Mouse (Mus musculus) midbrain, postnatal 0 days (tissue): ENCODE results near the gene Olfr969. TPM values are rescaled to one million over a fixed set of nuclear protein-coding genes. Genes with fewer than 3 reads are reported as not detected.
"Not testable (repeated sequence)": the region's sequence is repeated elsewhere in the genome, so short reads cannot be mapped to it uniquely, and the experiment has no call there.

ENCODE experiments used
- ATAC-seq: fragments of 200-750 bp; cut with Nextera tagmentation; 2 replicates; pipeline ENCODE4 v1.8.0; 2017; ENCODE audit warnings: moderate number of reproducible peaks, mild to moderate bottlenecking, moderate TSS enrichment, moderate library complexity; ENCODE audit not compliant: low FRiP score
- DNase-seq: peaks from one replicate; pipeline ENCODE4 v3.0.0-alpha.2; 2015; ENCODE audit warnings: low spot score
- H3K27ac ChIP-seq: fragments of 300-500 bp; sonication (generic); 2 replicates; pipeline ENCODE4 v1.5.1; 2014; ENCODE audit warnings: low read depth, mild to moderate bottlenecking, low read length, mixed read lengths
- H3K27me3 ChIP-seq: fragments of 300-500 bp; sonication (generic); 2 replicates; pipeline ENCODE4 v1.6.1; 2014; ENCODE audit warnings: low read length, control low read depth, mixed read lengths; ENCODE audit not compliant: insufficient read depth
- H3K36me3 ChIP-seq: fragments of 300-500 bp; sonication (generic); 2 replicates; pipeline ENCODE4 v1.6.1; 2014; ENCODE audit warnings: low read length, control low read depth, mixed read lengths; ENCODE audit not compliant: insufficient read depth
- H3K4me1 ChIP-seq: fragments of 300-500 bp; sonication (generic); 2 replicates; pipeline ENCODE4 v1.6.1; 2014; ENCODE audit warnings: mild to moderate bottlenecking, control low read depth, antibody characterized with exemption, low read length, mixed read lengths; ENCODE audit not compliant: insufficient read depth
- H3K4me2 ChIP-seq: fragments of 300-500 bp; sonication (generic); 2 replicates; pipeline ENCODE4 v1.6.1; 2014; ENCODE audit warnings: low read depth, mild to moderate bottlenecking, low read length, mixed read lengths; ENCODE audit not compliant: poor library complexity, severe bottlenecking
- H3K4me3 ChIP-seq: fragments of 300-500 bp; sonication (generic); 2 replicates; pipeline ENCODE4 v1.5.1; 2014; ENCODE audit warnings: low read depth, mild to moderate bottlenecking, low read length, moderate library complexity
- H3K9ac ChIP-seq: fragments of 300-500 bp; sonication (generic); replicated peaks from 2 replicates; pipeline ENCODE4 v1.6.1; 2014; ENCODE audit warnings: mild to moderate bottlenecking, low read length, moderate library complexity, mixed read lengths; ENCODE audit not compliant: poor library complexity, severe bottlenecking
- H3K9me3 ChIP-seq: fragments of 300-500 bp; sonication (generic); 2 replicates; pipeline ENCODE4 v1.6.1; 2016; ENCODE audit warnings: low read length, control low read depth
- CTCF ChIP-seq: IDR thresholded peaks from 2 replicates; pipeline ENCODE4 v1.5.1; 2016; ENCODE audit warnings: antibody characterized with exemption, mild to moderate bottlenecking
- WGBS: fragments of 180-500 bp; shearing (Covaris S2); extraction: QIAGEN DNeasy Blood & Tissue Kit; methylation state at CpG from one replicate; pipeline ENCODE4 v1.1.7; 2014; 5-methylcytosine and 5-hydroxymethylcytosine counted together
- polyA plus RNA-seq: library from polyadenylated mRNA; unstranded; fragments of >200 nt; fragmentation: Nextera tagmentation; extraction: Ambion mirVana; gene quantifications from 2 replicates; pipeline ENCODE4 v1.2.1, GENCODE M21; 2015
- total RNA-seq: library from RNA; depleted of rRNA; stranded (reverse); fragments of >200 nt; gene quantifications from 2 replicates; pipeline ENCODE4 v1.2.3, GENCODE M21; 2014; rRNA removed

Gene Olfr969
- total RNA-seq = not detected in 2 replicates
- not detected in 2 replicates for polyA plus RNA-seq

DNA sequence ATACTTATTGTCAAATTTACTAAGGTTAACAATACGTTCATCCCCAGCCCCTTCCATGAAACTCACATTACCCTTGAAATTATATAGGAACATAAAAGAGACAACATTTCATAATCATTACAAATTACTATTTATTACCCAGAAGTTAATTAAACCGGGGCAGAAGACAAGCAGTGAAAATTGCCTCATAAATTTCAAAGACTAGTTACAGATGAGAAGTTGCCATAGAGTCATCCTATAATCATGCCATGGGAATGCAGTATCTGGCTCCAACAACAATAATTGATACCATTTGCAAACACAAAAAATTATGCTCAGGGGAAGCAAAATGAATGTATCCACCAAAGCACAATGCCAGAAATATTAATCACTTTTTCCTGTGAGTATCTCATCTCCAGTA lies at the start of gene Olfr969:
TSS of gene Olfr969 (plus strand) at position 388 of the 400 bp plus-strand sequence.
- DNase-seq (no peak), ATAC-seq (no peak)
- Histone ChIP-seq H3K4me2 (no peak within 1 kb of the TSS), H3K36me3 (no peaks in the 10 kb centered on the region), H3K27me3 (no peaks in the 10 kb centered on the region), H3K27ac (no peak within 1 kb of the TSS), H3K9me3 (no peaks in the 10 kb centered on the region), H3K4me1 (no peaks in the 10 kb centered on the region), H3K4me3 (no peak within 1 kb of the TSS), H3K9ac (no peak within 1 kb of the TSS)
- TF ChIP-seq CTCF = no peak
- 78% methylated on average over 2 of the region's 2 CpGs for WGBS

DNA sequence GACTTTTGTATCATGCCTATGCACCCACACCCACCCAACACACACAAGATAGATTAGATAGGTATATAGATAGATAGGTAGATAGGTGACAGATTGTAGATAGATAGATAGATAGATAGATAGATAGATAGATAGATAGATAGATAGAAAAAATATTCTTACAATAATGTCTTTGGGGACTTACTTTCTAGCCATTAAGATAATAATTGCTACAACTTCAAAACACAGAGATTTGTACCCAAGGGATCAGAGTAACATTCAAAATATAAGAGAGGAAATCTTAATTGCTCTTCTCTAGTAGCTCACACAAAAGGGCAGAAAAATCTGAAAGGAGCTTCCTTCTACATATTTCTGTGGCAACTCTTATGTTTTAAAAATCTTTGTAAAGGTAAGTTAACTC lies 44.8 kb upstream of the Olfr969 start, which contains the start of gene Olfr967:
TSS of gene Olfr967 (plus strand) at position 301 of the 400 bp plus-strand sequence.
- Histone ChIP-seq H3K4me2 (no peak within 1 kb of the TSS), H3K9me3 (no peaks in the 10 kb centered on the region), H3K27ac (no peak within 1 kb of the TSS), H3K9ac (no peak within 1 kb of the TSS), H3K4me1 (no peaks in the 10 kb centered on the region), H3K4me3 (no peak within 1 kb of the TSS), H3K36me3 (no peaks in the 10 kb centered on the region), H3K27me3 (no peaks in the 10 kb centered on the region)
- TF ChIP-seq CTCF = no peak
- DNase-seq (no peak), ATAC-seq (no peak)

DNA sequence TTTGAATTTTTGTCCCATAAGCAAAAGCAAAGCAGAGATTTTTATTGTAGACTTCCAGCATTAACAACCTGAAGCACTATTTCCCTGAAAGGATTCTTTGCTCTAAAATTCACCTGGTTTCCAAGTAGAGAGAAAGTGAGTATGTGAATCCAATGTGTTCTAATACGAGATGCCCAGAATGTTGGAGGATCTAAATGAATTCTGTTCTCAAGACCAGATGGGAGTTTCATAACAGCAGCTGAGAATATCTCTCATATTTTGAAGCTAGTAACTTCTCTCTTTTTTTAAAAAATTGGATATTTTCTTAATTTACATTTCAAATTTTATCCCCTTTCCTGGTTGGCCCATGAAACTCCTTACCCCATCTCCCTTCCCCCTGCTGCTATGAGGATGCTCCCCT lies 44.3 kb upstream of the Olfr969 start:
- Histone ChIP-seq H3K9me3 (no peaks in the 10 kb centered on the region), H3K4me2 (no peak overlapping the region), H3K4me3 (no peak overlapping the region), H3K27me3 (no peaks in the 10 kb centered on the region), H3K4me1 (no peaks in the 10 kb centered on the region), H3K36me3 (no peaks in the 10 kb centered on the region), H3K27ac (no peak overlapping the region), H3K9ac (no peak overlapping the region)
- ATAC-seq (no peak), DNase-seq (no peak)
- TF ChIP-seq CTCF = no peak
- 97% methylated on average over 1 of the region's 1 CpGs for WGBS

DNA sequence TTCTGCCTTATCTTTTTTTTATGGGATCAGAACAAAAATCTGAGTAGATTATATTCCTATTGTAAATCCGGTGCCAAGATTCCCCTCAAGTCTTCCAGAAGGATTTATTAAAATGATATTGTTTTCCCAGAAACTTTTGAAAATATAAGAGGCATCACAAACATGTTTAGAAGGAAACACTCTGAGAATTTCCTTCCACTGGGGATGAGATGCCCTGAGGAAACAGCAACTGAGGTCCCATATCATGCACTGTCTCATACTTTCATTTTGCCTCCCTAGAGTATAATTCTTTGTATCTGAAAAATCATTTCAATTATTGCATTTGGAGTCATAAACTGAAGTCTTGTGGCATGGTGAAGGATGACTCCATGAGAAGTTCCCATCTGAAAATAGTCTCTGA lies 7.6 kb upstream of the Olfr969 start, which contains the start of gene Olfr968:
TSS of gene Olfr968 (minus strand) at position 101 of the 400 bp plus-strand sequence.
- Histone ChIP-seq H3K4me1 (no peaks in the 10 kb centered on the region), H3K4me2 (no peak within 1 kb of the TSS), H3K36me3 (no peaks in the 10 kb centered on the region), H3K4me3 (no peak within 1 kb of the TSS), H3K9me3 (no peaks in the 10 kb centered on the region), H3K27ac (no peak within 1 kb of the TSS), H3K27me3 (no peaks in the 10 kb centered on the region), H3K9ac (no peak within 1 kb of the TSS)
- no peak for DNase-seq
- ATAC-seq = no peak
- TF ChIP-seq CTCF = no peak
- 80% methylated on average over 1 of the region's 1 CpGs for WGBS

DNA sequence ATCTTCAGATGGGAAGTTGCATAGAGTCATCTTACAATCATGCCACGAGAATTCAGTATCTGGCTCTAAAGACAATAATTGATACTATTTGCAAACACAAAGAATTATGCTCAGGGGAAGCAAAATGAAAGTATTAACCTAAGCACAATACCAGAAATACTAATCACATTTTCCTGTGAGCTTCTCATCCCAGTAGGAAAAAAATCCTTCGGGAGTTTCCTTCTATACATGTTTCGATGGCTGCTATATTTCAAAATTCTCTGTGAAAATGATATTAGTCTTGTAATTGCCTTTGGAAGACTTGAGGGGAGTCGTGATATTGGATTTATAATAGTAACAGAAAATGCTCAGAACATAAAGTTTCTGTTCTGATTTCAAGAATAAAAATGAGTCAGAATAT lies 17.8 kb downstream of the Olfr969 start, which contains the start of gene Olfr970:
TSS of gene Olfr970 (plus strand) at position 301 of the 400 bp plus-strand sequence.
- Histone ChIP-seq H3K4me3 (no peak within 1 kb of the TSS), H3K9ac (no peak within 1 kb of the TSS), H3K4me1 (no peaks in the 10 kb centered on the region), H3K36me3 (no peaks in the 10 kb centered on the region), H3K4me2 (no peak within 1 kb of the TSS), H3K9me3 (no peaks in the 10 kb centered on the region), H3K27ac (no peak within 1 kb of the TSS), H3K27me3 (no peaks in the 10 kb centered on the region)
- DNase-seq (no peak), ATAC-seq (no peak)
- TF ChIP-seq CTCF = no peak
- WGBS = 69% methylated on average over 4 of the region's 4 CpGs

DNA sequence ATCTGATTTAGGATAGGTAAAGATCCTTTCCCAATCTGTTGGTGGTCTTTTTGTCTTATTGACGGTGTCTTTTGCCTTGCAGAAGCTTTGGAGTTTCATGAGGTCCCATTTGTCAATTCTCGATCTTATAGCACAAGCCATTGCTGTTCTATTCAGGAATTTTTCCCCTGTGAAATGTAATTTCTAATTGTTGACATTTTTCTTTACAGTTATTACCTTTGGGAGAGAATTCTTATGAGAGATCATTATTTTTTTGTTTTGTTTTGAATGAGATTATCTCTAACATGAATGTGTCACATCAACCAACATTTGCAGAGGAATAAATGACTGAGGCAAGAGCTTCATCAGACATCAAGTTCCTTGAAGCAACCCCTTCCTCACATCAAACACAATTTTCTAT lies 45.8 kb downstream of the Olfr969 start, which contains the start of gene Olfr971:
TSS of gene Olfr971 (plus strand) at position 301 of the 400 bp plus-strand sequence.
- not testable (repeated sequence) for H3K4me2 ChIP-seq, H3K36me3 ChIP-seq, H3K9me3 ChIP-seq, H3K27me3 ChIP-seq, ATAC-seq, H3K4me3 ChIP-seq, DNase-seq, H3K4me1 ChIP-seq, H3K27ac ChIP-seq, H3K9ac ChIP-seq
- WGBS = 93% methylated on average over 1 of the region's 2 CpGs

Other genes starting within 250 kb of the Olfr969 start
- not detected in 2 replicates for gene Olfr958, start 236.9 kb upstream of the Olfr969 start, total RNA-seq
- not detected in 2 replicates for gene Olfr958, start 236.9 kb upstream of the Olfr969 start, polyA plus RNA-seq
- 0.16 TPM in 1 of 2 replicates, not detected in the other for gene Olfr959, start 215.4 kb upstream of the Olfr969 start, total RNA-seq
- 0.05 TPM in 1 of 2 replicates, not detected in the other for gene Olfr959, start 215.4 kb upstream of the Olfr969 start, polyA plus RNA-seq
- 363 and 387 TPM in 2 replicates for gene AW551984, start 186.5 kb upstream of the Olfr969 start, total RNA-seq
- 260 and 267 TPM in 2 replicates for gene AW551984, start 186.5 kb upstream of the Olfr969 start, polyA plus RNA-seq
- gene Olfr148, start 180.3 kb upstream of the Olfr969 start, total RNA-seq = not detected in 2 replicates
- not detected in 2 replicates for gene Olfr148, start 180.3 kb upstream of the Olfr969 start, polyA plus RNA-seq
- gene Olfr960, start 169.6 kb upstream of the Olfr969 start, total RNA-seq = not detected in 2 replicates
- not detected in 2 replicates for gene Olfr960, start 169.6 kb upstream of the Olfr969 start, polyA plus RNA-seq
- not detected in 2 replicates for gene Olfr961, start 145.9 kb upstream of the Olfr969 start, total RNA-seq
- gene Olfr961, start 145.9 kb upstream of the Olfr969 start, polyA plus RNA-seq = not detected in 2 replicates
- gene Olfr963, start 123.7 kb upstream of the Olfr969 start, total RNA-seq = not detected in 2 replicates
- not detected in 2 replicates for gene Olfr963, start 123.7 kb upstream of the Olfr969 start, polyA plus RNA-seq
- not detected in 2 replicates for gene Olfr149, start 83.8 kb upstream of the Olfr969 start, total RNA-seq
- gene Olfr149, start 83.8 kb upstream of the Olfr969 start, polyA plus RNA-seq = not detected in 2 replicates
- not detected in 2 replicates for gene Olfr965, start 79.6 kb upstream of the Olfr969 start, total RNA-seq
- not detected in 2 replicates for gene Olfr965, start 79.6 kb upstream of the Olfr969 start, polyA plus RNA-seq
- gene Olfr150, start 60.0 kb upstream of the Olfr969 start, total RNA-seq = not detected in 2 replicates
- not detected in 2 replicates for gene Olfr150, start 60.0 kb upstream of the Olfr969 start, polyA plus RNA-seq
- gene Olfr967, start 44.7 kb upstream of the Olfr969 start, total RNA-seq = not detected in 2 replicates
- gene Olfr967, start 44.7 kb upstream of the Olfr969 start, polyA plus RNA-seq = not detected in 2 replicates
- gene Olfr968, start 7.7 kb upstream of the Olfr969 start, total RNA-seq = not detected in 2 replicates
- gene Olfr968, start 7.7 kb upstream of the Olfr969 start, polyA plus RNA-seq = not detected in 2 replicates
- gene Olfr970, start 17.9 kb downstream of the Olfr969 start, total RNA-seq = not detected in 2 replicates
- not detected in 2 replicates for gene Olfr970, start 17.9 kb downstream of the Olfr969 start, polyA plus RNA-seq
- not detected in 2 replicates for gene Olfr971, start 45.9 kb downstream of the Olfr969 start, total RNA-seq
- gene Olfr971, start 45.9 kb downstream of the Olfr969 start, polyA plus RNA-seq = not detected in 2 replicates
- not detected in 2 replicates for gene Olfr972, start 75.5 kb downstream of the Olfr969 start, total RNA-seq
- not detected in 2 replicates for gene Olfr972, start 75.5 kb downstream of the Olfr969 start, polyA plus RNA-seq
- gene Olfr229, start 116.4 kb downstream of the Olfr969 start, total RNA-seq = not detected in 2 replicates
- gene Olfr229, start 116.4 kb downstream of the Olfr969 start, polyA plus RNA-seq = not detected in 2 replicates
- not detected in 2 replicates for gene Olfr974, start 146.6 kb downstream of the Olfr969 start, total RNA-seq
- gene Olfr974, start 146.6 kb downstream of the Olfr969 start, polyA plus RNA-seq = 0.10 TPM in 1 of 2 replicates, not detected in the other
- gene Olfr975, start 161.1 kb downstream of the Olfr969 start, total RNA-seq = not detected in 2 replicates
- gene Olfr975, start 161.1 kb downstream of the Olfr969 start, polyA plus RNA-seq = not detected in 2 replicates
- gene Olfr976, start 170.2 kb downstream of the Olfr969 start, total RNA-seq = not detected in 2 replicates
- gene Olfr976, start 170.2 kb downstream of the Olfr969 start, polyA plus RNA-seq = not detected in 2 replicates
- not detected in 2 replicates for gene Olfr978, start 201.2 kb downstream of the Olfr969 start, total RNA-seq
- not detected in 2 replicates for gene Olfr978, start 201.2 kb downstream of the Olfr969 start, polyA plus RNA-seq
- gene Olfr979, start 212.5 kb downstream of the Olfr969 start, total RNA-seq = not detected in 2 replicates
- gene Olfr979, start 212.5 kb downstream of the Olfr969 start, polyA plus RNA-seq = not detected in 2 replicates
- gene Olfr980, start 218.6 kb downstream of the Olfr969 start, total RNA-seq = not detected in 2 replicates
- not detected in 2 replicates for gene Olfr980, start 218.6 kb downstream of the Olfr969 start, polyA plus RNA-seq
- gene Olfr981, start 230.5 kb downstream of the Olfr969 start, total RNA-seq = not detected in 2 replicates
- not detected in 2 replicates for gene Olfr981, start 230.5 kb downstream of the Olfr969 start, polyA plus RNA-seq